Mouse (Mus musculus) liver, embryonic 16.5 days (tissue): ENCODE measurements around the gene Ercc4. TPM values are rescaled to one million over a fixed set of nuclear protein-coding genes. Genes with fewer than 3 reads are reported as not detected.
"Not testable (repeated sequence)": the region's sequence is repeated elsewhere in the genome, so short reads cannot be mapped to it uniquely, and the experiment has no call there.

ENCODE experiments used
- ATAC-seq: fragments of 200-750 bp; cut with Nextera tagmentation; 2 replicates; pipeline ENCODE4 v1.8.0; 2017; ENCODE audit warnings: low read depth, mild to moderate bottlenecking, moderate number of reproducible peaks, moderate library complexity
- H3K27ac ChIP-seq: fragments of 300-500 bp; sonication (generic); 2 replicates; pipeline ENCODE4 v1.5.1; 2014; ENCODE audit warnings: mild to moderate bottlenecking, low read length
- H3K27me3 ChIP-seq: fragments of 300-500 bp; sonication (generic); 2 replicates; pipeline ENCODE4 v1.6.1; 2014; ENCODE audit warnings: low read depth, low read length, mixed read lengths; ENCODE audit not compliant: control insufficient read depth, insufficient read depth
- H3K36me3 ChIP-seq: fragments of 300-500 bp; sonication (generic); 2 replicates; pipeline ENCODE4 v1.6.1; 2014; ENCODE audit warnings: mild to moderate bottlenecking; ENCODE audit not compliant: control insufficient read depth, insufficient read depth
- H3K4me1 ChIP-seq: fragments of 300-500 bp; sonication (generic); 2 replicates; pipeline ENCODE4 v1.6.1; 2014; ENCODE audit warnings: low read depth, low read length, mixed read lengths; ENCODE audit not compliant: control insufficient read depth
- H3K4me2 ChIP-seq: fragments of 300-500 bp; sonication (generic); 2 replicates; pipeline ENCODE4 v1.6.1; 2014; ENCODE audit warnings: low read depth, low read length, mixed read lengths
- H3K4me3 ChIP-seq: fragments of 300-500 bp; sonication (generic); 2 replicates; pipeline ENCODE4 v1.5.1; 2014; ENCODE audit warnings: low read depth, mild to moderate bottlenecking, low read length
- H3K9ac ChIP-seq: fragments of 300-500 bp; sonication (generic); 2 replicates; pipeline ENCODE4 v1.6.1; 2014; ENCODE audit warnings: low read depth, low read length
- H3K9me3 ChIP-seq: fragments of 300-500 bp; sonication (generic); replicated peaks from 2 replicates; pipeline ENCODE4 v1.6.1; 2016; ENCODE audit warnings: low read length; ENCODE audit not compliant: control insufficient read depth
- WGBS: fragments of 180-500 bp; shearing (Covaris S2); extraction: QIAGEN DNeasy Blood & Tissue Kit; methylation state at CpG from one replicate; pipeline ENCODE4 v1.1.7; 2014; ENCODE audit not compliant: insufficient replicate concordance; 5-methylcytosine and 5-hydroxymethylcytosine counted together
- polyA plus RNA-seq: library from polyadenylated mRNA; unstranded; fragments of >200 nt; fragmentation: Nextera tagmentation; extraction: Ambion mirVana; gene quantifications from 2 replicates; pipeline ENCODE4 v1.2.1, GENCODE M21; 2015

Ercc4 gene
- polyA plus RNA-seq = 3.7 and 4.2 TPM in 2 replicates

DNA sequence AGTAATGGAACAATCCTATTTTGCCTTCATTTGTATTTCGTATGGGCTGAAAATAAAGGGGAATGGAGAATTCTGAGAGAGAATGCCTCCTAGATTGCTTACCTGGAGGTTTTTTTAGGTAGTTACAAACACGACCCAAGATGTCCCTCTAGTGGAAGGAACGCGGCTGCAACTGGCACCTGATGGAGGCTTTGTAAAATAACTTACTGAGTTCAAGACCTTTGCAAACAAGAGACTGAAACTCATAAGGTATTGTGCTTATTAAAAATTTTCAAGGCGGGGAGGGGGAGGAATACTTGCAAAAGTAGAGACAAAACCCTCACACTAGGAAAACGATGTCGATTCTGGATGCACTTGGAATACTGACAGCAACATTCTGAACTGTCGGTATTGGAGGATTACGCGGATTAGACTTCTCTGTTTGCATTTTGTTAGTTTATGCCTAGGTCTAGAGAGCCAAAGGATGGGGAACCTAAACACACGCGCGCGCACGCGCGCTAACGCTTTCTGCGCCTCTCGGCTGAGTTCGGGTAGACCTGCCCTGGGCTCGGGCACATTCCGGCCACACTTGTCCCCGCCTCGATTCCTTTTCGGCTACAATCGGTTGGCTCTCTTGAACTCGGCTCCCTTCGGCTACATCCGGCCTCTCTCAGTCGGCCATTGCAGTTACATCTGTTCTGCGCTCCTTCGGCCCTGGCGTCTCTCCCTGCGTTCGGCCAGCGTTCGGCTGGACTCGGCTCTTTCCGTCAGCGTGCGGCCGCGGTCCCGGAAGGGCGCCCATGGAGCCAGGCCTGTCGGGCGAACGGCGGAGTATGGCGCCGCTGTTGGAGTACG is at the start of gene Ercc4:
Gene Ercc4, plus strand, starts transcription at position 529 of the 834 bp plus-strand sequence.
- peak within 1 kb of the TSS; percentile 80 for H3K4me3 ChIP-seq
- peak within 1 kb of the TSS; percentile 64 for H3K27ac ChIP-seq
- H3K4me2 ChIP-seq = peak within 1 kb of the TSS; percentile 80
- ATAC-seq = peak; percentile 97
- H3K36me3 ChIP-seq = peaks cover 4% of the 10 kb centered on the region
- H3K9ac ChIP-seq = peak within 1 kb of the TSS; percentile 87
- H3K4me1 ChIP-seq = peaks cover 6% of the 10 kb centered on the region
- H3K27me3 ChIP-seq = no peaks in the 10 kb centered on the region
- 1% methylated on average over 53 of the region's 53 CpGs for WGBS
- H3K9me3 ChIP-seq = no peaks in the 10 kb centered on the region

DNA sequence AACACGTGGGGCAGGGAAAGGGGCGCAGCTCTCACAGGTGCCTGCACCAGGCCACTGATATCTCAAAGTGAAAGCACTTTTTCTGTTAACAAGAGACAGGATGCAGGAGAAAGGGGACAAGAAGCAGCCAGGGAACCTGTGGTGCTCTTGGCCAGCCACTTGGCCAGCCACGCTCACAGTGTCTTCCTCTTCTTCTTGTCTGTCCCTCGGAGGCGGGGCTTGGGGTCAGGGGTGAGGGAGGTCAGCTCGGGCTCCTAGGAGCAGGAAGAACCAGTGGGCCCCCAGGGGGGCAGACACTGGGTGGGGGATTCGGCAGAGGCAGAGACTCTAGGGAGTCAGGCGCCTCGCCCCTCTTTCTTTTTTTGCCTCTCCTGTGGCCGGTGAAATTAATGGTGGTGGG is 48.4 kb upstream of the Ercc4 start:
- no peak overlapping the region for H3K4me3 ChIP-seq
- no peak overlapping the region for H3K9ac ChIP-seq

DNA sequence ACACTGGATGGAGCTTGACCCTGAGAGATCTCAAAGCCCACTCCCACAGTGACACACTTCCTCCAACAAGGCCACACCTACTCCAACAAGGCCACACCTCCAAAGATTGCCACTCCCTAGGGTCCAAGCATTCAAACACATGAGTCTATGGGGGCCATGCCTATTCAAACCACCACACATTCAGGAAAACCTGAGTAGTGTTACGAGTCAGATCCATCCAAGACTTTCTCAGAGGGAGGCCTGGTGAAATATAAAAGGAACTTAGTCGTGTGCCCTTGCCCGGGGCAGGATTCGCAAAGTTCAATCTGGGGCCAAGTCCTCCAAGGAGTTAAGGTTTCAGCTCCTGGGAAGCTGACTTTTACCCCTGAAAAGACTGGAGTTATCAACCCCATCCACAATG is 35.3 kb upstream of the Ercc4 start:
- no peak overlapping the region for H3K27ac ChIP-seq
- WGBS = 67% methylated on average over 4 of the region's 4 CpGs
- no peaks in the 10 kb centered on the region for H3K9me3 ChIP-seq
- H3K9ac ChIP-seq = no peak overlapping the region
- H3K4me3 ChIP-seq = no peak overlapping the region
- H3K36me3 ChIP-seq = no peaks in the 10 kb centered on the region
- no peak overlapping the region for H3K4me2 ChIP-seq
- no peak for ATAC-seq
- no peaks in the 10 kb centered on the region for H3K27me3 ChIP-seq
- H3K4me1 ChIP-seq = no peaks in the 10 kb centered on the region

More for the DNA sequence above, 48.4 kb upstream of the Ercc4 start:
- Histone ChIP-seq H3K4me1 (no peaks in the 10 kb centered on the region), H3K36me3 (no peaks in the 10 kb centered on the region), H3K4me2 (no peak overlapping the region), H3K9me3 (no peaks in the 10 kb centered on the region), H3K27me3 (no peaks in the 10 kb centered on the region), H3K27ac (no peak overlapping the region)
- 31% methylated on average over 10 of the region's 10 CpGs for WGBS
- no peak for ATAC-seq

DNA sequence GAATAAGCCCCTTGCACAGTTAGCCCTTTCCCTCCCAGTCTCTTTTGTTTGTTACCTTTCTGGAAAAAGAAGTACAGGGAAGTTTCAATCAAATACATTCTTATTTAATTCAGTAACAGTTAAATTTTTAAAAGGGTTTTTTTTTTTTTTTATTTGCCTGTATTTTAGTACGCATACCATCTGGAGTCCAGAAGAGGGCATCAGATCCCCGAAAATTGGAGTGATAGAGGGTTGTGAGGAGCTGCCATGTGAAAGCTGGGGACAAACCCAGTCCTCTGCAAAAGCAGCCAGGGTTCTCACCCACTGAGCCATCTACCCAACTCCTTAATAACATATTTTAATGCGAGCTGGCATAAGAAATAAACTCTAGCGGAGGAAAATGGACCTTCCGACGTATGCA is 29.3 kb upstream of the Ercc4 start:
- no peak overlapping the region for H3K27ac ChIP-seq

DNA sequence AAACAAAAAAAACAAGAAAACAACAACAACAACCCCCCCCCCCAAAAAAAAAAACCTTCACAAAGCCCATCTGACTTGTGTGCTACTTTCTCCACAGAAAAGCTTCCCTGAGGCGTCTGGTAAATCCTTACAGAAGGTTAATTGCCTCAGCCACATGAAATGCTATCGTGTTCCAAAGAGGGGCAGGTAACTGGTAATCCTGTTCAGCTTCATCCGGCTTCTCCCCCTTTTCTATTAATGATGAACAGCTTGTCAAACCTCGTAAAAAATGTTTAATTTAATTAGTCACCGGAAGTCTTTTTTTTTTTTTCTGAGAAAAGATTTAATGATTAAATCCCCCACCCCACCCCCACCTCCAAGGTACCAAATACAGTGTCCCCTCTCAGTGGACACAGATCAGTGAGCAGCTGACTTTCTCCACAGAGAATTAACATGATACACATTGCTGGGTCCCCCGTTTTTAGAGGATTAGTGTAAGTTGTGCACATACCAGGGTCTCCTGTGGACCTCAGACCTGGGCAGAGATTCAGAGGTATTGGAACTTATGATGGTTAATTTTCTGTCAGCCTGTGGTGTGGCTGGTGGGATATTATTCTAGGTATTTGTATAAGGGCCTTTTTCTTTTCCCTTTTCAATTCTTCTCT is 26.2 kb upstream of the Ercc4 start:
- H3K4me2 ChIP-seq = no peak overlapping the region
- no peaks in the 10 kb centered on the region for H3K4me1 ChIP-seq
- 54% methylated on average over 6 of the region's 6 CpGs for WGBS
- H3K9me3 ChIP-seq = no peaks in the 10 kb centered on the region
- H3K9ac ChIP-seq = no peak overlapping the region
- no peaks in the 10 kb centered on the region for H3K27me3 ChIP-seq
- H3K36me3 ChIP-seq = no peaks in the 10 kb centered on the region
- H3K4me3 ChIP-seq = no peak overlapping the region
- ATAC-seq = no peak
- H3K27ac ChIP-seq = no peak overlapping the region

More for the DNA sequence above, 29.3 kb upstream of the Ercc4 start:
- ATAC-seq = no peak
- WGBS = 59% methylated on average over 6 of the region's 6 CpGs
- H3K27me3 ChIP-seq = no peaks in the 10 kb centered on the region
- H3K4me2 ChIP-seq = no peak overlapping the region
- no peaks in the 10 kb centered on the region for H3K9me3 ChIP-seq
- no peak overlapping the region for H3K4me3 ChIP-seq
- H3K9ac ChIP-seq = no peak overlapping the region
- H3K4me1 ChIP-seq = no peaks in the 10 kb centered on the region
- no peaks in the 10 kb centered on the region for H3K36me3 ChIP-seq

DNA sequence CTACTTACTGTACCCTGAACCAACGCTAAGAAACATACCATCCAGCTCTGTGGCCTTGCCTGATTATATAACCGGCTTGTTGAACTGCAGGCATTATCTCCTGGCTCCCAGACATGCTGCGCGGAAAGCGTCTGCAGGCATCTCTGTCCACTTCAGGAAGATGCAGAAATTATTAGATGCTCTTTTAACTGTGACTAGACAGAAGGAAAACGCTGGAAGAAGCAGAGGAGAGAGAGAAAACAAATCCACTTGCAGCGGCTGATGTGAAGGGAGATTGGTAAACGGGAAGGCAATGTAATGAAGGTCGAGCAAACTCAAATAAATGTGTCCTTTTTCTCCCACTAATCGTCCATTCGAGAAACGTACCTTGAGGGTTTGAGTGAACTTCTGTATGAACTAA is 1.1 kb upstream of the Ercc4 start:
- Histone ChIP-seq H3K4me1 (peaks cover 6% of the 10 kb centered on the region), H3K4me2 (no peak overlapping the region), H3K36me3 (peaks cover 3% of the 10 kb centered on the region), H3K9ac (no peak overlapping the region), H3K4me3 (no peak overlapping the region), H3K27ac (no peak overlapping the region), H3K27me3 (no peaks in the 10 kb centered on the region), H3K9me3 (no peaks in the 10 kb centered on the region)
- no peak for ATAC-seq
- 73% methylated on average over 12 of the region's 12 CpGs for WGBS

DNA sequence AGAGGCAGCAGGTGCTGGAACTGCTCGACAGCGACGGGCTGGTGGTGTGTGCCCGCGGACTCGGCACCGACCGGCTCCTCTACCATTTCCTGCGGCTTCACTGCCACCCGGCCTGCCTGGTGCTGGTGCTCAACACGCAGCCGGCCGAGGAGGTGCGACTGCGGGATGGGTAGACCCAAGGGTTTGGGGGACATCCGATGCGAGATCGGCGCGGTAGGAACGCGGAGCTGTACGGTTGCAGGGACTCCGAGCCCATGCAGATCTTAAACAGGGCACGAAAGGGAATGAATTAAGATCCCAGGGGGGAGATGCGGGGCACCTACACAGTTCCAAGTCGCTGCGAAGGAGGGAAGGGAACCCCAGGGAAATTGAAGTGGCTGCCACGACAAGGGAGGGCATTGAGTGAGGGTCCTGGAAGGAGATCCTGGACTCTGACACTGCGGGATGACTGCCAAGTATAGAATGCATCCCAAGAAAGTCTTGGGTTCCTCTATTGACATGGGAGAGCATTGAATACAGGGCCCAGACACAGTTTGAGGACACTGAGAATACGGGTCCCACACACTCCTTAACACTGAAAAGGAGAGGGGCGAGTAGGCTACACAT is 609 bp downstream of the Ercc4 start:
- H3K9ac ChIP-seq = peak overlapping the region; percentile 87
- peak overlapping the region; percentile 80 for H3K4me3 ChIP-seq
- under 1% methylated on average over 32 of the region's 32 CpGs for WGBS
- H3K9me3 ChIP-seq = no peaks in the 10 kb centered on the region
- H3K36me3 ChIP-seq = peaks cover 4% of the 10 kb centered on the region
- H3K4me2 ChIP-seq = peak overlapping the region; percentile 80
- peak; percentile 53 for ATAC-seq
- H3K4me1 ChIP-seq = peaks cover 6% of the 10 kb centered on the region
- no peaks in the 10 kb centered on the region for H3K27me3 ChIP-seq
- H3K27ac ChIP-seq = peak overlapping the region; percentile 64

DNA sequence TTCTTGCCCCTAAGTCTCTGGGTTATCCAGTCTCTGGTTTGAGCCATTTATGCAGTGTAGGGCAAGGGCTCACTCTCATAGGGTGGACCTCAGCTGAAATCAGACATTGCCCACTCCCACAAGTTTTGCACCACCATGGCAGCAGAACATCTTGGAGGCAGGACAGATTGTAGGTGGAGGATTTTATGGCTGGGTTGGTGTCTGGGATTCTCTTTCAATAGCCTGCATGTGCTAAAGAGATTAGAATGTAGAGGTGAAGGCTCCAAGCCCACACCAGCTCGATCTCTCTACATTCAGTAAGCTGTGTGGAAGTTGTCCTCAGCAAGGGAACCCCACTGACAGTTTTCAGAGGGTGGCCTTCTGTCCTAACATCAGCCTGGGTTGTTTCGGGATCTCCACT is 5.3 kb downstream of the Ercc4 start:
- WGBS = 77% methylated on average over 2 of the region's 2 CpGs
- Histone ChIP-seq H3K4me1 (peaks cover 6% of the 10 kb centered on the region), H3K4me2 (no peak overlapping the region), H3K4me3 (no peak overlapping the region), H3K36me3 (peaks cover 4% of the 10 kb centered on the region), H3K27me3 (no peaks in the 10 kb centered on the region), H3K9me3 (no peaks in the 10 kb centered on the region), H3K9ac (no peak overlapping the region), H3K27ac (no peak overlapping the region)
- ATAC-seq = no peak

DNA sequence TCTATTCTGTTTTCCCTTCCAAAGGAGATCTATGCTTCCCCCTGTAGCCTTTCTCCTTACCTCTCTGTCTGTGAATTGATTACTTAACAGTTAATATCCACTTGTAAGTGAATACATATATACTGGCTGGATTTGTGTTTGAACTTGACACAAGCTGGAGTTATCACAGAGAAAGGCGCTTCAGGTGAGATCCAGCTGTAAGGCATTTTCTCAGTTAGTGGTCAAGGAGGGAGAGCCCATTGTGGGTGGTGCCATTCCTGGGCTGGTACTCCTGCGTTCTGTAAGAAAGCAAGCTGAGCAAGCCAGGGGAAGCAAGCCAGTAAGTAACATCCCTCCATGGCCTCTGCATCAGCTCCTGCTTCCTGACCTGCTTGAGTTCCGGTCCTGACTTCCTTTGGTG is 6.0 kb downstream of the Ercc4 start:
- not testable (repeated sequence) for H3K27ac ChIP-seq, H3K36me3 ChIP-seq, ATAC-seq, H3K4me2 ChIP-seq, H3K9me3 ChIP-seq, H3K9ac ChIP-seq, H3K4me3 ChIP-seq, H3K4me1 ChIP-seq, H3K27me3 ChIP-seq
- WGBS = 87% methylated on average over 3 of the region's 3 CpGs
